Mouse (Mus musculus) c-Kit-negative CD71-positive TER-119-positive erythroid progenitor cells, embryonic 14.5 days (primary cell): ENCODE measurements around the gene Zswim3.
A peak's percentile ranks its signal among the peaks of the same experiment; 100 is the strongest.

Source experiments
- DNase-seq: peaks from one replicate; pipeline ENCODE4 v3.0.0-alpha.2; 2013; ENCODE audit warnings: low read depth, low spot score

The Zswim3 gene

GRCm38 (mm10) chr2:164804533-164805331 lies at the start of gene Zswim3, which contains the start of gene Acot8:
TSS of gene Zswim3 (plus strand) at chr2:164805098.
TSS of gene Acot8 (minus strand) at chr2:164804882.
- DNase-seq, result peak; percentile 100

DNA sequence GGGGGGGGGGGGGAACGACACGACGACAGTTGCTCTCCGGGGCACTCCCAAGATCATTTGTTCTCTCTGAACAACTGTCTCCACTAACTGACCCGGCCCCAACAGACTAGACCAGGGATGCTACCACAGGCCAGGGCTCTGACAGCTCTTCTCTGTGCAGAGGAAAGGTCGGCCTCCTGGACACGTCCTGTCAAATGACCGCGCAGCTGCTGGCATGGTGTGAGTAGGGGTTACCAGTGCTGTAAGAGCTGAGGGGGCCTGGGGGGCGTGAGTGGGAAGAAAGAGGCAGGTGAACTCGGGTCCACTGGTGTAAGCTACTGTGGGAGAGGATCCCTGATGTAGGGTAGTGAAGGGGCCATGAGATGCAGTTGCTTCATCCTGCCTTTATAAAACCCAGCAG lies 47.1 kb upstream of the Zswim3 start:
- DNase-seq, result no peak

- DNase-seq, result peak; percentile 67
Observed at GRCm38 (mm10) chr2:164758692-164759091, 46.2 kb upstream of the Zswim3 start.

DNA sequence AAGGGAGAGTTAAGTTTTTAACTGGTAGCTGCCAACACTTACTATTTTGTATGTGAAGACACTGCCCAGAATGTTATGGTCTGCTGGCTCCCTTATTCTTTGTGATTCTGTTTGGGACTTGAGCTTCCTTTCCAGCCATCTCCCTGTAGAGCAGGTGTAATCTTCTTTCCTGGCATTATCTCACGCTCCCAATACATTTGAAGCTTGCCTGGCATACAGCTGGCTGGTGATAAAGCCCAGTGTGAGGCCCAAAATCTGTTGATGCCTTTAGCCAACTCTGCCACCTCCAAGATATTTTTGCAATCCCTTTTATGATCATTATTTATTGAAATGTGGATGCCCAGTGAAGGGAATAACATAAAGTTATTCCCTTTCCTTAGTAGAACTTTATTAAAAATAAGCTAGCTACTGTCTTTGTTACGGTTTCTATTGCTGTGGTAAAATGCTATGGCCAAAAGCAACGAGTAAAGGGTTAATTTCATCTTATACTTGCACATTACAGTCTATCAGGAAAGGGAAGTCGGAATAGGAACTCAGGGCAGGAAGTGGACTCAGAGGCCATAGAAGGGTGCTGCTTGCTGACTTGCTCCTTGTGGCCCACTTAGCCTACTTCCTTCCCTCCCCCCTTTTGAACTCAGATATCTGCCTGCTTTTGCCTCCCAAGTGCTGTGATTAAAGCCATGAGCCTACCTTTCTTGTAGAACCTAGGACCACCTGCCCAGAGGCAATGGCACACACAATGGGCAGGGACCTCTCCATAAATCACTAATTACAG lies 44.7 kb upstream of the Zswim3 start:
- peak; percentile 78 for DNase-seq

DNA sequence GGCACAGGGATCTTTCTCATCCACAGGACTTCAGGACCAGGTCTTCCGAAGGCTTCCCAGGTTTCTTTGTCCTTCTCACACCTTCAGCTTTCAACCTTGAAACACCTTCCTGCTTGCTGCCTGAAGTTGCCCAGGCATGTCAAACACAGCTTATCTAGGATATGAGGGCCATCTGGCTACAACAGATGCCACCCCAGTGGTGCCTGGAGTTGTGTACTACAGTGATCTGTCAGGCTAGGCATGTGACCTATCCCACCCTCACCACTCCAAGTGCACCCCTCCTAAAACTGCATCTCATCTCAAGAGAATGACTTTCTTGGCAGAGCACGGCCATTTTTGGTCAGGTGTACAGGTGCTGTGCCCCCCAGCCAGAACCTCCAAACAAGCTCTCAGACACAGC lies 43.4 kb upstream of the Zswim3 start:
- peak; percentile 70 for DNase-seq

- DNase-seq, result no peak
Observed at GRCm38 (mm10) chr2:164761971-164762370, 42.9 kb upstream of the Zswim3 start.

- no peak for DNase-seq
Observed at GRCm38 (mm10) chr2:164762593-164762992, 42.3 kb upstream of the Zswim3 start.

GRCm38 (mm10) chr2:164765841-164766240 lies 39.1 kb upstream of the Zswim3 start:
- DNase-seq, result no peak

DNA sequence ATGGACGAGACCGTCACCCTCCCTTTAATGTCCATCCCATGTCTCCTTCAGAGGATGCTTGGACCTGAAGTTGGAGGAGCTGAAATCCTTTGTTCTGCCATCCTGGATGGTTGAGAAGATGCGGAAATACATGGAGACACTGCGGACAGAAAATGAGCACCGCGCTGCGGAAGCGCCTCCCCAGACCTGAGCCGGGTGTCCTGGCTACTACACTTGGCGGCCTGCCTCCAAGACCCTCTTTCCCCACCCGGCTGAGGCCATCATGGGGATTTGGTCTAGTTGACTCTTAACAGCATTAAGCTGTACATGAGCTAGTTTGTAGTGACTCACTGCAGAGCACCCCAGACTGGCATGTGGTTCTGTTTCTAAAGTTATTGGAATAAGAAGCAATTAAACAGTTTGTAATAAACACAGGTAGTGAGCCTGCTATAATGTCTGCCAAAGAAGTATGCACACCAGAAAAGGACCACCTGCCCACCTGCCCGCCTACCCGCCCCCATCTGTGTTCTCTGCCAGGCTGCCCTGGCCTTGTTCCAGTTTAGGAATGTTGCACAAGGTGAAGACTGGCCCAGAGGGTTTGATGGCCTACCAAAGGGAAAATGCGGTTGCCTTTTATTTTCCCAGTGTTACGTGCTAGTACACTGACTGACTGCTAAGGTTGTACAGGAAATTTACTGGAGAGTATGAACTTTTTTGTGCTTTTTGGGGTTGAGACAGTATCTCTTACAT lies 36.9 kb upstream of the Zswim3 start:
- no peak for DNase-seq

GRCm38 (mm10) chr2:164769258-164770037 lies 35.5 kb upstream of the Zswim3 start, which contains the start of gene Ube2c:
TSS of gene Ube2c (plus strand) at chr2:164769898.
- DNase-seq, result peak; percentile 98

DNA sequence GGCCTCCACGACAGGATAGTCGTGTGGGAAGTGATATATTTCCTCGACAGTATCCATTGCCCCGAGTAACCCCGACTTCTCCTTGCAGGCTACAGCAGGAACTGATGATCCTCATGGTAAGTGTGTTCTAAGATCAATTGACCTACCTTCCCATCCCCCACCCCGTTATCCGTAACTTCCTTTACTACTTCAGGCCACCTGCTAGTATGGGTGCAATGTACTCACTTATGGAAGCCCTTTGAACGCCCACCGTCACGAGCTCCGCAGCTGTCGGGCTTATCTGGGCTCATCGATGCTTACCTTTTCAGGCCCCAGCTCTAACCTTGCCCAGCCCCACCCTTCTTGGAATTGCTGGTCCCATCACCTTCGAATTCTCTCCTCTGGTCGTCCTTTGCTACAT lies 34.6 kb upstream of the Zswim3 start:
- DNase-seq, result peak; percentile 51

- no peak for DNase-seq
Observed at GRCm38 (mm10) chr2:164771123-164771522, 33.8 kb upstream of the Zswim3 start.

- no peak for DNase-seq
Observed at GRCm38 (mm10) chr2:164773229-164773988, 31.5 kb upstream of the Zswim3 start.

- no peak for DNase-seq
Observed at GRCm38 (mm10) chr2:164773989-164774364, 30.9 kb upstream of the Zswim3 start.

DNA sequence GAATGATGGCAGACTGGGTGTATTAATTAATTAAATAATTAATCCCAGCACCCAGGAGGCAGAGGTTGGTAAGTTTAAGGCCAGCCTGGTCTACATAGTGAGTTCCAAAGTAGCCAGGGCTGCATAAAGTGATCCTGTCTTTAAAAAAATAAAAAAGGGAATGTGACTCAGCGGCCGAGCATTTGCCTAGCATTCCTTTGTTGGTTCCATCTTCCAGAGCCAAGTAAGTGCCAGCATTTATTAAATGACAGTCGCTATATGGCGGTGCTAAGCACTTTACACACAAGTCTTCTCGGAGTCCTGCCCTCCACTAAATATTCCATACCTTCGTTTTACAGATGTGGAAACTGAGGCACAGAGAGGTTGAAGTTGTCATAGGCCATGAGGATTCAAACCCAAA lies 28.8 kb upstream of the Zswim3 start:
- no peak for DNase-seq

GRCm38 (mm10) chr2:164776801-164777200 lies 28.1 kb upstream of the Zswim3 start:
- no peak for DNase-seq

- DNase-seq, result no peak
Observed at GRCm38 (mm10) chr2:164777246-164778014, 27.5 kb upstream of the Zswim3 start.

GRCm38 (mm10) chr2:164778015-164778287 lies 26.9 kb upstream of the Zswim3 start:
- no peak for DNase-seq

- no peak for DNase-seq
Observed at GRCm38 (mm10) chr2:164778809-164779208, 26.1 kb upstream of the Zswim3 start.

DNA sequence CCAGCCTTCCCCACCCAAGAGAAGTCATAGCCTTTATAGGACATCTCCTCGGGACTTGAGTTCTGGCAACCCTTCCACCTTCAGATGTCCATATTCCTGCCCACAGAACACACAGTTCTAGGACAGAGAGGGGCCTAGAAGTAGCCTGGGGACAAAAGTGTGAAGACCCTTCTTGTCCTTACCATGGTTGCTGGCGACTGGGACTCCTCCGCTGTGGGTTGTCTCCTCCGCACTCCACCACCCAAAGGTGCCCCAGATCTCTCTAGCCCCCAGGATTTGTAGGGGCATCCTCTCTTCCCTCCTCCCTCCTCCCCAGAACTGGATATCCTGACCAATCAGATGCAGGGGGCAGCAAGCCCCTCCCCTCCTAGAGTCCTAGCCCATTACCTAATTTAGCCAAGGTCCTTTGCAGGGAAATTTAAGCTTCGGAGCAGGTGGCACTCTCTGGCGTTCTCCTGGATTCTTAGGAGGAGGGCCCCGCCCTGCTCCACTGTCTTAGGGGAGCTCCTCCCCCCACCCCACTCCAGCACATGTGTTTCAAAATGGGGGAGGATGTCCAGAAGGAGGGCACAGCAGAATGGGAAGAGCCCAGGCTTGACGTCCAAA lies 25.3 kb upstream of the Zswim3 start, which contains the start of gene Tnnc2:
Gene Tnnc2, minus strand, starts transcription at position 487 of the 606 bp plus-strand sequence.
- DNase-seq, result no peak
